Mouse (Mus musculus) forebrain, embryonic 14.5 days (tissue): ENCODE measurements around the gene Tns1. TPM values are rescaled to one million over a fixed set of nuclear protein-coding genes. Genes with fewer than 3 reads are reported as not detected.

Experiments
- ATAC-seq: fragments of 200-750 bp; cut with Nextera tagmentation; 2 replicates; pipeline ENCODE4 v1.8.0; 2017; ENCODE audit warnings: mild to moderate bottlenecking, moderate library complexity
- DNase-seq: peaks from one replicate; pipeline ENCODE4 v3.0.0-alpha.2; 2015; ENCODE audit warnings: low spot score
- H3K27ac ChIP-seq: fragments of 300-500 bp; sonication (generic); 2 replicates; pipeline ENCODE4 v1.5.1; 2014; ENCODE audit warnings: low read depth, mild to moderate bottlenecking, control low read depth, low read length, moderate library complexity
- H3K27me3 ChIP-seq: fragments of 300-500 bp; sonication (generic); replicated peaks from 2 replicates; pipeline ENCODE4 v1.6.1; 2014; ENCODE audit warnings: low read length, control low read depth, mixed read lengths; ENCODE audit not compliant: control insufficient read depth, insufficient read depth
- H3K36me3 ChIP-seq: fragments of 300-500 bp; sonication (generic); 2 replicates; pipeline ENCODE4 v1.6.1; 2014; ENCODE audit warnings: low read length, control low read depth; ENCODE audit not compliant: control insufficient read depth, insufficient read depth
- H3K4me1 ChIP-seq: fragments of 300-500 bp; sonication (generic); 2 replicates; pipeline ENCODE4 v1.6.1; 2014; ENCODE audit warnings: antibody characterized with exemption, low read length, control low read depth; ENCODE audit not compliant: control insufficient read depth, insufficient read depth
- H3K4me2 ChIP-seq: fragments of 300-500 bp; sonication (generic); 2 replicates; pipeline ENCODE4 v1.6.1; 2014; ENCODE audit warnings: mild to moderate bottlenecking, control low read depth, low read length
- H3K4me3 ChIP-seq: fragments of 300-500 bp; sonication (generic); 2 replicates; pipeline ENCODE4 v1.5.1; 2014; ENCODE audit warnings: low read depth, low read length, control low read depth
- H3K9ac ChIP-seq: fragments of 300-500 bp; sonication (generic); 2 replicates; pipeline ENCODE4 v1.6.1; 2014; ENCODE audit warnings: mild to moderate bottlenecking, low read length, control low read depth, moderate library complexity
- H3K9me3 ChIP-seq: fragments of 300-500 bp; sonication (generic); replicated peaks from 2 replicates; pipeline ENCODE4 v1.6.1; 2016; ENCODE audit warnings: low read length, control low read depth, mixed read lengths; ENCODE audit not compliant: control insufficient read depth
- WGBS: fragments of 180-500 bp; shearing (Covaris S2); extraction: QIAGEN DNeasy Blood & Tissue Kit; methylation state at CpG from one replicate; pipeline ENCODE4 v1.1.7; 2014; 5-methylcytosine and 5-hydroxymethylcytosine counted together
- polyA plus RNA-seq: library from polyadenylated mRNA; unstranded; fragments of >200 nt; fragmentation: Nextera tagmentation; extraction: Ambion mirVana; gene quantifications from 2 replicates; pipeline ENCODE4 v1.2.1, GENCODE M21; 2014

The Tns1 gene
- polyA plus RNA-seq, 1 experiment from 2014 or later: 7.7 TPM

GRCm38 (mm10) chr1:74053068-74053467, 71.2 kb downstream of the Tns1 start:
- Histone ChIP-seq H3K36me3 (no peaks in the 10 kb centered on the region), H3K27ac (no peak overlapping the region), H3K9ac (no peak overlapping the region), H3K4me2 (no peak overlapping the region), H3K27me3 (no peaks in the 10 kb centered on the region), H3K4me3 (no peak overlapping the region), H3K4me1 (no peaks in the 10 kb centered on the region), H3K9me3 (no peaks in the 10 kb centered on the region)
- DNase-seq (no peak), ATAC-seq (no peak)
- WGBS: 84% methylated on average over 2 of the region's 2 CpGs

GRCm38 (mm10) chr1:74051349-74051748, 72.9 kb downstream of the Tns1 start:
- no peaks in the 10 kb centered on the region for H3K9me3 ChIP-seq
- no peaks in the 10 kb centered on the region; the same call in 1 of the 2 replicates for H3K4me1 ChIP-seq
- WGBS: 42% methylated on average over 2 of the region's 2 CpGs
- no peak for DNase-seq
- no peaks in the 10 kb centered on the region for H3K36me3 ChIP-seq
- H3K4me2 ChIP-seq: no peak overlapping the region
- H3K27ac ChIP-seq: no peak overlapping the region
- H3K4me3 ChIP-seq: no peak overlapping the region
- H3K9ac ChIP-seq: no peak overlapping the region
- no peak for ATAC-seq
- H3K27me3 ChIP-seq: no peaks in the 10 kb centered on the region

DNA sequence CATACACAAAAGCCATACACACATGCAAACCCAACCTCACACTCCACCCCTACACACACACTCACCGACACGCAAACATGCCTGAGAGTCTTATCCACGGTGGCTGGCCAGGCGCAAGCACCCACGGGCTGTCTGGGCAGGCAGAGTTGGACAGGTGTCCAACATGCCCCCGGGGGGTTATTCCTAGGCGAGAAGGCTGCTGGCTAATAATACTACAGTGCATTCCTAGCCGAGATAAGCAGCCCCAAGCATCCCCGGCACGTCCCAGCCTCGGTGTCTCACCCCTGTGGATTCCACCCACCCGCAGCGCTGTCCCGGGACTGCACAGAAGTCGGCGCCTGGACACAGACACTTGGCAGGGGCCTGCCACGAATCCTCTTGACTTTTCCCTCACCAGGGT, 74.8 kb downstream of the Tns1 start:
- Histone ChIP-seq H3K4me3 (no peak overlapping the region), H3K9me3 (no peaks in the 10 kb centered on the region), H3K9ac (no peak overlapping the region), H3K27ac (no peak overlapping the region), H3K27me3 (no peaks in the 10 kb centered on the region), H3K36me3 (no peaks in the 10 kb centered on the region), H3K4me1 (no peaks in the 10 kb centered on the region; the same call in 1 of the 2 replicates), H3K4me2 (no peak overlapping the region)
- DNase-seq: no peak
- ATAC-seq: no peak
- 87% methylated on average over 17 of the region's 17 CpGs for WGBS

DNA sequence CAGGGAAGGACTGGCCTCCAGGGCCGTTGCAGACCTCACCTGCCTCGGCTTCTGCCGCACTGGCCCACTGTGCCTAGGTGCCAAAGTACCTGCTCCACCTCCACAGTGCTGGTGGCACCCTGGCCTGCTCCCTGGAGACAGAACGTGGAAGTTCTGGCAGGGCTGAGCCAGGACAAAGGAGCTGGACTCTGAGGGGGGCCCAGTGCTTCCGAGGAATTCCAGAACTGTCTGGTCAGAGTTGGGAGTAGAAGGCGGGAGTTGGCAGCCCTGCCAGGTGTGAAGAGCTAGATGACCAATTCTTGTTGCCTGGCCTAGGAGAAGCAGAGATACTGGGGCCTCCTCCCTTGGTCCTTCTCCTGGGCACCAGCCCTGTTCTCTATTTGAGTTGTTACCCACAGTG, 76.5 kb downstream of the Tns1 start:
- DNase-seq (no peak), ATAC-seq (no peak)
- no peak overlapping the region for H3K4me3 ChIP-seq
- no peaks in the 10 kb centered on the region for H3K36me3 ChIP-seq
- no peaks in the 10 kb centered on the region for H3K9me3 ChIP-seq
- no peaks in the 10 kb centered on the region for H3K27me3 ChIP-seq
- H3K27ac ChIP-seq: no peak overlapping the region
- H3K9ac ChIP-seq: no peak overlapping the region
- H3K4me1 ChIP-seq: peaks cover 7% of the 10 kb centered on the region; the same call in 1 of the 2 replicates
- WGBS: 65% methylated on average over 6 of the region's 6 CpGs
- H3K4me2 ChIP-seq: no peak overlapping the region

DNA sequence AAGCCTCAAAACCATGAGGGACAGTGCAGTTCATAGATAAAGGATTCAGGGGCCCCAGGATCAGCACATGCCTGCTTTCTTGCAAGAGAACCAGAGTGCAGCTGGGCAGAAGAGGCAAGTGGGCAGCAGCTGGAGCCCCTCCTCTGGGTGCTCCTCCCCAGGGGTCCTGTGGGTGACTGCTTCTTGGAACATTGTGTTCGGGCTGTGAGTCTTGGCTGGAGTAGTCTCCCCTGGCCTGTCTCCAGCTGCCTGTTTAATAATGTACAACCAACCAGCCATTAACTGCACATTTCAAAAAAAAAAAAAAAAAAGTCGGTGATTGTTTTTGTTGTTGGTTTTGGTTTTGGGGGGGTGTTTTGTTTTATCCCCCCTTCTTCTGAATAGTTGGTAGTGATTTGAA, 76.9 kb downstream of the Tns1 start:
- 58% methylated on average over 2 of the region's 2 CpGs for WGBS

GRCm38 (mm10) chr1:74045034-74045433, 79.2 kb downstream of the Tns1 start:
- ATAC-seq: no peak
- DNase-seq: no peak
- Histone ChIP-seq H3K4me3 (no peak overlapping the region), H3K27me3 (no peaks in the 10 kb centered on the region), H3K27ac (no peak overlapping the region), H3K4me2 (no peak overlapping the region), H3K4me1 (peaks cover 8% of the 10 kb centered on the region; the same call in 1 of the 2 replicates), H3K9ac (no peak overlapping the region), H3K36me3 (no peaks in the 10 kb centered on the region), H3K9me3 (no peaks in the 10 kb centered on the region)
- WGBS: 93% methylated on average over 2 of the region's 2 CpGs

More for the DNA sequence above, 76.9 kb downstream of the Tns1 start:
- ATAC-seq (no peak), DNase-seq (no peak)
- no peak overlapping the region for H3K4me2 ChIP-seq
- H3K4me3 ChIP-seq: no peak overlapping the region
- H3K4me1 ChIP-seq: peaks cover 8% of the 10 kb centered on the region; the same call in 1 of the 2 replicates
- H3K27ac ChIP-seq: no peak overlapping the region
- H3K36me3 ChIP-seq: no peaks in the 10 kb centered on the region
- H3K9ac ChIP-seq: no peak overlapping the region
- H3K9me3 ChIP-seq: no peaks in the 10 kb centered on the region
- no peaks in the 10 kb centered on the region for H3K27me3 ChIP-seq

DNA sequence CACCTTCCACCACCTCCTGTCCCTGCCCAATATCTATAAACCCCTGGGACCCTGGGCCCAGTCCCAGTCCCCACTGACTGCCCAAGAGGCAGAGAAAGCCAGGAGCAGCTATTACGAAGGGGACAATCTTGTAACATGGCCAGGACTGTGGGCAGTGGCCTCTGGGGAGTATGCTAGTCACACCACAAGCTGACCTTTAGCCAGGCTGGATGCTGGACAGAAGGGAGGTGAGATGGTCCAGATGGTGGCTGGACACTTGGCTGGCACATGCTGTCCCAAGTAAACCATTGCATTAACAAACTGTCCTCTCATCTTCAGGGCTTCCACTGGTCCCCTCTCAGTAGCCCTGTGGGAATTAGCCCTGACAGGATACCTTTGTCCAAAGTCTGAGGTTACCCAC, 79.8 kb downstream of the Tns1 start:
- no peaks in the 10 kb centered on the region for H3K27me3 ChIP-seq

GRCm38 (mm10) chr1:74043584-74044105, 80.6 kb downstream of the Tns1 start:
- no peak overlapping the region for H3K4me3 ChIP-seq

More for the DNA sequence above, 79.8 kb downstream of the Tns1 start:
- Histone ChIP-seq H3K36me3 (no peaks in the 10 kb centered on the region), H3K27ac (no peak overlapping the region), H3K4me1 (peaks cover 8% of the 10 kb centered on the region; the same call in 1 of the 2 replicates), H3K9ac (no peak overlapping the region), H3K4me3 (no peak overlapping the region), H3K9me3 (no peaks in the 10 kb centered on the region), H3K4me2 (no peak overlapping the region)
- ATAC-seq: no peak
- DNase-seq: no peak
- 86% methylated on average over 1 of the region's 1 CpGs for WGBS

GRCm38 (mm10) chr1:74042711-74043467, 81.4 kb downstream of the Tns1 start:
- H3K9me3 ChIP-seq: no peaks in the 10 kb centered on the region
- H3K4me3 ChIP-seq: no peak overlapping the region
- 0 out of 2 replicates have a peak overlapping the region, but pooled peaks have one; percentile 18 for H3K27ac ChIP-seq
- no peak overlapping the region for H3K4me2 ChIP-seq
- H3K4me1 ChIP-seq: peaks cover 8% of the 10 kb centered on the region; the same call in 1 of the 2 replicates
- H3K36me3 ChIP-seq: no peaks in the 10 kb centered on the region
- no peak overlapping the region for H3K9ac ChIP-seq
- peak; percentile 40; the same call in 1 of the 2 replicates for ATAC-seq
- H3K27me3 ChIP-seq: no peaks in the 10 kb centered on the region
- DNase-seq: peak; percentile 43
- WGBS: 71% methylated on average over 3 of the region's 3 CpGs

More at GRCm38 (mm10) chr1:74043584-74044105, 80.6 kb downstream of the Tns1 start:
- H3K9me3 ChIP-seq: no peaks in the 10 kb centered on the region
- no peak overlapping the region for H3K27ac ChIP-seq
- ATAC-seq: no peak
- H3K36me3 ChIP-seq: no peaks in the 10 kb centered on the region
- DNase-seq: no peak
- no peak overlapping the region for H3K9ac ChIP-seq
- H3K27me3 ChIP-seq: no peaks in the 10 kb centered on the region
- peaks cover 8% of the 10 kb centered on the region; the same call in 1 of the 2 replicates for H3K4me1 ChIP-seq
- no peak overlapping the region for H3K4me2 ChIP-seq
- 82% methylated on average over 4 of the region's 4 CpGs for whole genome bisulfite sequencing
